Mouse (Mus musculus) small intestine, adult 2 months (tissue): ENCODE data around the gene Txnrd2. TPM values are rescaled to one million over a fixed set of nuclear protein-coding genes. Genes with fewer than 3 reads are reported as not detected.

Experiments used
- H3K27ac ChIP-seq: fragments of 200-500 bp; 2 replicates; pipeline ENCODE4 v1.5.1; 2012; ENCODE audit warnings: low read depth, low read length, control low read depth, inconsistent platforms; ENCODE audit not compliant: insufficient read depth
- H3K27me3 ChIP-seq: fragments of 200-500 bp; 2 replicates; pipeline ENCODE4 v1.6.1; 2012; ENCODE audit warnings: mild to moderate bottlenecking, moderate library complexity, low read length, inconsistent platforms; ENCODE audit not compliant: control insufficient read depth, insufficient read depth
- H3K36me3 ChIP-seq: fragments of 200-500 bp; 2 replicates; pipeline ENCODE4 v1.6.1; 2012; ENCODE audit warnings: mild to moderate bottlenecking, low read length, control low read depth, inconsistent platforms; ENCODE audit not compliant: control insufficient read depth, insufficient read depth
- H3K4me1 ChIP-seq: fragments of 200-500 bp; 2 replicates; pipeline ENCODE4 v1.6.1; 2012; ENCODE audit warnings: low read length, inconsistent platforms, mixed read lengths; ENCODE audit not compliant: control insufficient read depth, insufficient read depth, insufficient read length
- H3K4me3 ChIP-seq: fragments of 200-500 bp; 2 replicates; pipeline ENCODE4 v1.5.1; 2012; ENCODE audit warnings: low read depth, mild to moderate bottlenecking, control low read depth, inconsistent platforms, low read length, moderate library complexity
- CTCF ChIP-seq: fragments of 200-500 bp; IDR thresholded peaks from 2 replicates; pipeline ENCODE4 v1.5.1; 2012; ENCODE audit warnings: low read depth, mild to moderate bottlenecking, control low read depth, inconsistent platforms, low read length, moderate library complexity, mixed read lengths; ENCODE audit not compliant: insufficient replicate concordance, insufficient read length; ENCODE audit errors: extremely low read depth
- POLR2A ChIP-seq: fragments of 200-500 bp; IDR thresholded peaks from 2 replicates; pipeline ENCODE4 v1.6.1; 2012; ENCODE audit warnings: low read depth, mild to moderate bottlenecking, control low read depth, inconsistent platforms, low read length, moderate library complexity
- WGBS: fragments of 180-500 bp; shearing (Covaris S2); methylation state at CpG from one replicate; pipeline ENCODE4 v1.1.7; 2018; 5-methylcytosine and 5-hydroxymethylcytosine counted together
- polyA plus RNA-seq: library from polyadenylated mRNA; depleted of rRNA; stranded (reverse); fragments of >200 nt; gene quantifications from 2 replicates; pipeline ENCODE4 v1.2.3, GENCODE M21; 2012

Gene Txnrd2
- polyA plus RNA-seq, 1 experiment = 19.5 TPM

GRCm38 (mm10) chr16:18425475-18426214 lies 539 bp upstream of the Txnrd2 start:
- Histone ChIP-seq H3K36me3 (peaks cover 8% of the 10 kb centered on the region), H3K27ac (peak overlapping the region; percentile 85), H3K27me3 (no peaks in the 10 kb centered on the region), H3K4me1 (peaks cover 29% of the 10 kb centered on the region), H3K4me3 (peak overlapping the region; percentile 91)
- no peak for TF ChIP-seq POLR2A
- no peak for TF ChIP-seq CTCF
- 4% methylated on average over 10 of the region's 10 CpGs for WGBS

GRCm38 (mm10) chr16:18426802-18427280 lies 657 bp downstream of the Txnrd2 start, which contains the start of gene Comt:
Gene Comt (minus strand): TSS chr16:18426852.
- WGBS = 32% methylated on average over 5 of the region's 5 CpGs
- TF ChIP-seq CTCF (no peak), POLR2A (no peak)
- Histone ChIP-seq H3K27ac (peak within 1 kb of the TSS; percentile 85), H3K27me3 (no peaks in the 10 kb centered on the region), H3K4me3 (peak within 1 kb of the TSS; percentile 91), H3K4me1 (peaks cover 29% of the 10 kb centered on the region), H3K36me3 (peaks cover 4% of the 10 kb centered on the region)

DNA sequence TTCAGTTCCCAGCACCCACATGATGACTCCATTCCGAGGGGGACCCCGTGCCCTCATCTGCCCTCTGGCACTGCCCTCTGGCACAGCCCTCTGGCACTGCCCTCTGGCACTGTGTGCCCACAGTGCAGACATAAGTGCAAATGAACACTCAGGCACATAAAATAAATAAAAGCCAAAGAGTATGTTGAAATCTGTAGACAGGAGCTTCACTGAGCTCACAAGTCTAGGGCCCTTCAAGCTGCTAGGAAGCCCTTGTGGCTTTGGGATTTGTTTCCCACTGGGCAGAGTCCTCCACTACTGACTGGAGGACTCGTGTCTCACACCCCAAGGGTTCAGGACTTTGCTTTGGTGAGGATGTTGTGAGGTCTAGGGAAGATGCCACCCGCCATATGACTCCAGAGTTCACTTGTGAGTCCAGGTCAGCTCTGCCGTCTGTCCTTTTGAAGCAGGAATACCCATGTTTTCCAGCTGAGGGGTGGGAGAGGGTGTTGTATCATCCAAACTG lies 1.9 kb downstream of the Txnrd2 start:
- H3K4me3 ChIP-seq = no peak overlapping the region
- TF ChIP-seq CTCF (no peak), POLR2A (no peak)
- no peaks in the 10 kb centered on the region for H3K27me3 ChIP-seq
- WGBS = 55% methylated on average over 5 of the region's 5 CpGs
- 0 out of 2 replicates have a peak, but pooled peaks cover 3% of the 10 kb centered on the region for H3K36me3 ChIP-seq
- H3K27ac ChIP-seq = peak overlapping the region; percentile 69
- peaks cover 29% of the 10 kb centered on the region for H3K4me1 ChIP-seq

GRCm38 (mm10) chr16:18428516-18429042 lies 2.4 kb downstream of the Txnrd2 start:
- TF ChIP-seq CTCF (no peak), POLR2A (no peak)
- Histone ChIP-seq H3K27ac (peak overlapping the region; percentile 69), H3K4me3 (no peak overlapping the region), H3K27me3 (no peaks in the 10 kb centered on the region), H3K4me1 (peaks cover 29% of the 10 kb centered on the region), H3K36me3 (no peaks in the 10 kb centered on the region)
- 36% methylated on average over 7 of the region's 7 CpGs for WGBS

GRCm38 (mm10) chr16:18429641-18430040 lies 3.5 kb downstream of the Txnrd2 start:
- no peaks in the 10 kb centered on the region for H3K27me3 ChIP-seq
- TF ChIP-seq POLR2A (no peak), CTCF (no peak)
- H3K36me3 ChIP-seq = no peaks in the 10 kb centered on the region
- peak overlapping the region; percentile 69; the same call in 1 of the 2 replicates for H3K27ac ChIP-seq
- WGBS = 65% methylated on average over 8 of the region's 8 CpGs
- no peak overlapping the region for H3K4me3 ChIP-seq
- H3K4me1 ChIP-seq = peaks cover 29% of the 10 kb centered on the region

- TF ChIP-seq POLR2A (no peak), CTCF (no peak)
- H3K27ac ChIP-seq = no peak overlapping the region
- WGBS = 67% methylated on average over 8 of the region's 8 CpGs
- H3K36me3 ChIP-seq = no peaks in the 10 kb centered on the region
- H3K4me1 ChIP-seq = peaks cover 28% of the 10 kb centered on the region
- H3K4me3 ChIP-seq = no peak overlapping the region
- no peaks in the 10 kb centered on the region for H3K27me3 ChIP-seq
Observed at GRCm38 (mm10) chr16:18430641-18431212, 4.5 kb downstream of the Txnrd2 start.

GRCm38 (mm10) chr16:18433341-18433920 lies 7.2 kb downstream of the Txnrd2 start:
- Histone ChIP-seq H3K27me3 (no peaks in the 10 kb centered on the region), H3K36me3 (no peaks in the 10 kb centered on the region), H3K4me3 (no peak overlapping the region), H3K27ac (peak overlapping the region; percentile 76), H3K4me1 (peaks cover 21% of the 10 kb centered on the region)
- 25% methylated on average over 5 of the region's 5 CpGs for WGBS
- no peak for TF ChIP-seq POLR2A
- no peak for TF ChIP-seq CTCF
